Mouse (Mus musculus) C2C12 (cell line): Measurements from ENCODE around the gene Car10.

Source experiments
- CTCF ChIP-seq: IDR thresholded peaks from one replicate; pipeline ENCODE4 v1.5.1; 2011; ENCODE audit not compliant: control insufficient read depth, insufficient read depth, insufficient read length
- MAX ChIP-seq: IDR thresholded peaks from one replicate; pipeline ENCODE4 v1.6.1; 2011; ENCODE audit warnings: mild to moderate bottlenecking, control low read depth
- MYOD1 ChIP-seq: IDR thresholded peaks from one replicate; pipeline ENCODE4 v1.6.1; 2011; ENCODE audit warnings: low read depth; ENCODE audit not compliant: control insufficient read depth, insufficient read length

- no peak for TF ChIP-seq MAX
- no peak for TF ChIP-seq CTCF
- TF ChIP-seq MYOD1: no peak
Observed at GRCm38 (mm10) chr11:93466221-93466620, 368.4 kb downstream of the Car10 start.
